In the genomic region with DNA sequence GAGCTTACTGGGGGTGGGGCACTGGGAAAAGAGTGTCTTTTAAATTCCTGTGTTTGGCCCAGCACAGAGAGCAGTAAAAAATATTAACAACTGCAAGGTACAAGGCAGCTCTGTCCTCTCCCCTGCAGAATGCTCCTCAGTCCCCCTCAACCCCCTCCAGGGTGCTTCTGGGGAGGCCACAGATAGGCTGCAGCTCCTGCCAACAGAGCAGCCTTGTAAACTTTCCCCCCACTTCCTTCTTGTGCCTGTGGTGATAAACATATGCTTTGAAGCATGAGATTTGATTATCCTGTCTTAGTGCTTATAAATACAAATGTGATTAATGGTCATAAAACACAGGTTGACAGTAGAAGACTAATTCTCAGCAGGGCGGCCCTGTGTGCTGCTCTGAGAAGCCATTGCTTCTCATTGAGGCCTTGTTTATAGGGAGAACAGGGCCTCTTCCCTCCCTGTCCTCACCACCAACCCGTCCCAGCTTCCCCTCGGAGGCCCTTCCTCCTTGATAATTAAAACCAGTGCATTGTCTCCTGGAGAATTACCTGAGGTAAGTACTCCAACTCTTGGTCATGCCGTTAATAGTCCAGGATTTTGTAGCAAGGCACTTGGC, we compare ENCODE assay signal across 11 mouse cellular contexts. TPM values are rescaled to one million over a fixed set of nuclear protein-coding genes. Genes with fewer than 3 reads are reported as not detected.
DNase-seq lines count a peak whose midpoint lies in the region; ATAC-seq and TF ChIP-seq lines count a peak whose summit lies in the region.
"Had no signal": no experiment of that assay in that cellular context is flagged by ENCODE, and none has a peak within 500 bp of the region (broad histone marks: within the 10 kb centered on the region; RNA-seq: fewer than 3 reads in every experiment).

No protein-coding gene starts in this region.

- no peak overlapping the region for H3K4me3 ChIP-seq in lung, embryonic 14.5 days (ENCODE audit: low read depth, low read length)
- no peak overlapping the region for H3K4me3 ChIP-seq in hindbrain, embryonic 10.5 days
- H3K4me3 ChIP-seq: liver, embryonic 12.5 days had no signal

- DNase-seq in embryo, embryonic 11 days: peak; percentile 30
- no peak for DNase-seq in embryo, embryonic 9.5 days (ENCODE audit: extremely low spot score)
- peak; percentile 56 for DNase-seq in lung, embryonic 14.5 days
- no peak for DNase-seq in lung, postnatal 14 days
- DNase-seq in hindbrain, embryonic 10.5 days (ENCODE audit: low spot score): no peak
- peak; percentile 15 to 42 for DNase-seq in lung, postnatal 4 days
- DNase-seq in testis, postnatal 10 days (ENCODE audit: low spot score): no peak
- no peak for DNase-seq in gastrocnemius, postnatal 14 days
- DNase-seq: thymus, adult 2 months had no signal

- H3K9ac ChIP-seq in lung, embryonic 14.5 days: no peak overlapping the region
- H3K9ac ChIP-seq: liver, embryonic 12.5 days had no signal

- intact Hi-C loops in gastrocnemius, postnatal 14 days (cut with DNase I; ENCODE audit: low total_unique reads): no loop called here

- 25% methylated on average over 4 of the region's 4 CpGs for WGBS in lung, embryonic 14.5 days
- WGBS in hindbrain, embryonic 10.5 days: 50% methylated on average over 4 of the region's 4 CpGs

- H3K9me3 ChIP-seq in lung, embryonic 14.5 days (ENCODE audit: low read depth, low read length): no peaks in the 10 kb centered on the region
- H3K9me3 ChIP-seq in hindbrain, embryonic 10.5 days: no peaks in the 10 kb centered on the region
- H3K9me3 ChIP-seq: liver, embryonic 12.5 days had no signal

- H3K4me2 ChIP-seq in lung, embryonic 14.5 days: no peak overlapping the region
- H3K4me2 ChIP-seq: liver, embryonic 12.5 days; midbrain, embryonic 11.5 days had no signal

- H3K27ac ChIP-seq in lung, embryonic 14.5 days (ENCODE audit: low read depth): no peak overlapping the region
- H3K27ac ChIP-seq in hindbrain, embryonic 10.5 days: 0 out of 2 replicates have a peak overlapping the region, but pooled peaks have one; percentile 30
- H3K27ac ChIP-seq: liver, embryonic 12.5 days had no signal

- TF ChIP-seq CTCF in lung, embryonic 14.5 days (IDR thresholded peaks at IDR 0.05; ENCODE audit: low read depth): no peak

- peaks cover 19% of the 10 kb centered on the region for H3K4me1 ChIP-seq in lung, embryonic 14.5 days (ENCODE audit: insufficient read depth)
- peaks cover 22% of the 10 kb centered on the region for H3K4me1 ChIP-seq in hindbrain, embryonic 10.5 days (replicated peaks)
- H3K4me1 ChIP-seq: liver, embryonic 12.5 days had no signal

- peak; percentile 65; the same call in 1 of the 2 replicates for ATAC-seq in lung, embryonic 14.5 days (ENCODE audit: insufficient read depth)
- ATAC-seq: liver, embryonic 12.5 days had no signal

- H3K36me3 ChIP-seq in lung, embryonic 14.5 days (ENCODE audit: insufficient read depth): no peaks in the 10 kb centered on the region
- H3K36me3 ChIP-seq in hindbrain, embryonic 10.5 days: no peaks in the 10 kb centered on the region
- H3K36me3 ChIP-seq: liver, embryonic 12.5 days had no signal

- no peaks in the 10 kb centered on the region for H3K27me3 ChIP-seq in lung, embryonic 14.5 days (ENCODE audit: insufficient read depth, low read length)
- no peaks in the 10 kb centered on the region for H3K27me3 ChIP-seq in hindbrain, embryonic 10.5 days (ENCODE audit: insufficient read depth, poor library complexity, severe bottlenecking)
- H3K27me3 ChIP-seq: liver, embryonic 12.5 days had no signal

RNA-seq across cellular contexts. Expression of a gene that starts 41.4 kb away (rescaled TPM):
- 4.3 and 5.9 TPM in 2 replicates for polyA plus RNA-seq in lung, embryonic 14.5 days (2014; fragmentation: Nextera tagmentation; extraction: Ambion mirVana)
- 4.2 and 4.8 TPM in 2 replicates for polyA plus RNA-seq in hindbrain, embryonic 10.5 days (2016; fragmentation: Nextera tagmentation; extraction: Ambion mirVana)
- 10 to 100 TPM; 46.0 to 53.4 TPM for total RNA-seq in gastrocnemius, postnatal 14 days (2021)

Comparison
In these comparisons a context has a peak if more than half of its experiments do, and no peak if none do; other contexts are left out.
1. DNase-seq: peak in embryo, embryonic 11 days (single experiment), lung, embryonic 14.5 days (single experiment) and lung, postnatal 4 days (2 of 2); none in embryo, embryonic 9.5 days (single experiment), lung, postnatal 14 days (single experiment), hindbrain, embryonic 10.5 days (single experiment), testis, postnatal 10 days (single experiment) and gastrocnemius, postnatal 14 days (single experiment).